Mouse (Mus musculus) spleen, adult 2 months (tissue): Measurements from ENCODE around the gene Pdf. TPM values are rescaled to one million over a fixed set of nuclear protein-coding genes. Genes with fewer than 3 reads are reported as not detected.

Experiments used
- DNase-seq, 2 experiments: peaks; one replicate each; pipeline versions ENCODE4 v3.0.0 to v3.0.0-alpha.2; 2012 to 2021; ENCODE audit warnings: low spot score in 2 of 2, low read depth in 1 of 2
- H3K27ac ChIP-seq: fragments of 200-500 bp; 2 replicates; pipeline ENCODE4 v1.5.1; 2012; ENCODE audit warnings: low read length, inconsistent platforms; ENCODE audit not compliant: insufficient read depth
- H3K27me3 ChIP-seq: fragments of 200-500 bp; 2 replicates; pipeline ENCODE4 v1.6.1; 2012; ENCODE audit warnings: mild to moderate bottlenecking, moderate library complexity, low read length, inconsistent platforms; ENCODE audit not compliant: control insufficient read depth, insufficient read depth
- H3K36me3 ChIP-seq: fragments of 200-500 bp; 2 replicates; pipeline ENCODE4 v1.6.1; 2012; ENCODE audit warnings: mild to moderate bottlenecking, low read length, inconsistent platforms; ENCODE audit not compliant: control insufficient read depth, insufficient read depth
- H3K4me1 ChIP-seq: fragments of 200-500 bp; 2 replicates; pipeline ENCODE4 v1.6.1; 2011; ENCODE audit warnings: inconsistent platforms; ENCODE audit not compliant: control insufficient read depth, insufficient read depth, insufficient read length
- H3K4me3 ChIP-seq: fragments of 200-500 bp; 2 replicates; pipeline ENCODE4 v1.5.1; 2011; ENCODE audit warnings: mild to moderate bottlenecking, inconsistent platforms; ENCODE audit not compliant: insufficient read depth, insufficient read length; ENCODE audit errors: extremely low read depth
- CTCF ChIP-seq: fragments of 200-500 bp; IDR thresholded peaks from 2 replicates; pipeline ENCODE4 v1.5.1; 2011; ENCODE audit warnings: mild to moderate bottlenecking, inconsistent platforms; ENCODE audit not compliant: insufficient read depth, insufficient read length, insufficient replicate concordance; ENCODE audit errors: extremely low read depth
- POLR2A ChIP-seq: fragments of 200-500 bp; IDR thresholded peaks from 2 replicates; pipeline ENCODE4 v1.6.1; 2011; ENCODE audit warnings: low read depth, low read length, inconsistent platforms
- WGBS: fragments of 180-500 bp; shearing (Covaris S2); methylation state at CpG from one replicate; pipeline ENCODE4 v1.1.7; 2018; 5-methylcytosine and 5-hydroxymethylcytosine counted together
- polyA plus RNA-seq: library from polyadenylated mRNA; depleted of rRNA; stranded (reverse); fragments of >200 nt; gene quantifications from 2 replicates; pipeline ENCODE4 v1.2.3, GENCODE M21; 2012; rRNA removed

The Pdf gene
- polyA plus RNA-seq, result 18.0 and 42.2 TPM in 2 replicates

DNA sequence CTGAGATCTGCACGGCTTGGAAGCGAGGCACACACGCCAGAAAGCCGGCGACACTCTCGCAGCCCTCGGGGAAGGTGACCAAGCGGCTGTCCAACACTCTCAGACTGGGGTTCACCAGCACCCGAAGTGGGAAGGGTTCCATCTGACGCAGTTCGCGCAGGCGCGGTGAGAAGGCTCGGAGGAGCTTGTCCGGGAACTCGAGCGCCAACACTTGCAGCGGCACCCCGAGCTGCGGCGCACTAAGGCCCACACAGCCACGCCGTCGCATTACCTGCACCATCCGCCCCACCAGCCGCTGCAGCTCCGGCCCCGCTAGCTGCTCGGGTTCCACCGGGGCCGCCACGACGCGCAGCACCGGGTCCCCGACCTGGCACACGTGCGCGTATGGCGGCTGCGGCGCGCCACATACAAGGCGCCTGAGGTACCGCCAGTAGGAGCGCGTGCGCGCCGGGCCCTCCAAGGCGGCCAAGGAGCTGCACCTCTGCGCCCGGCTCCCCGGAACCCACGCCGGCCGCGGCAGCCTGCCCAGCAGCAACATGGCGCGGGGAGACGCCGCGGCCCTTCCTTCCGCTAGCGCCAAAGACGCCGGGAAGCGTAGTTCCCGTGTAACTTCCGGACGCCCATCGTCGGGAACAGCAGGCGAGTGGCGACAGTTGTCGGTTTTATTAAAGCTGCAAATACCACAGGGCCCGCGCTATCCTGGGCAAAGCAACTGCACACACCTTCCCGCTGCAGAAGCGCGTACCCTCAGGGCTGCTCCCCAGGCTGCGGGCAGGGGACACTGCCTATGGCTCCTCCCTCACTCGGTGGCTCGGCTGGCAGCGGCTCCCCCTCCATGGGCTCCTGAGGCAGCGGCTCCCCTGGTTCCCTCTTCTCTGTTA lies at the start of gene Pdf:
Gene Pdf (minus strand): TSS at position 554 of the 881 bp plus-strand sequence.
- under 1% methylated on average over 80 of the region's 87 CpGs for WGBS
- H3K36me3 ChIP-seq, result peaks cover 47% of the 10 kb centered on the region
- TF ChIP-seq POLR2A (peak; percentile 29; the same call in 1 of the 2 replicates), CTCF (no peak)

DNA sequence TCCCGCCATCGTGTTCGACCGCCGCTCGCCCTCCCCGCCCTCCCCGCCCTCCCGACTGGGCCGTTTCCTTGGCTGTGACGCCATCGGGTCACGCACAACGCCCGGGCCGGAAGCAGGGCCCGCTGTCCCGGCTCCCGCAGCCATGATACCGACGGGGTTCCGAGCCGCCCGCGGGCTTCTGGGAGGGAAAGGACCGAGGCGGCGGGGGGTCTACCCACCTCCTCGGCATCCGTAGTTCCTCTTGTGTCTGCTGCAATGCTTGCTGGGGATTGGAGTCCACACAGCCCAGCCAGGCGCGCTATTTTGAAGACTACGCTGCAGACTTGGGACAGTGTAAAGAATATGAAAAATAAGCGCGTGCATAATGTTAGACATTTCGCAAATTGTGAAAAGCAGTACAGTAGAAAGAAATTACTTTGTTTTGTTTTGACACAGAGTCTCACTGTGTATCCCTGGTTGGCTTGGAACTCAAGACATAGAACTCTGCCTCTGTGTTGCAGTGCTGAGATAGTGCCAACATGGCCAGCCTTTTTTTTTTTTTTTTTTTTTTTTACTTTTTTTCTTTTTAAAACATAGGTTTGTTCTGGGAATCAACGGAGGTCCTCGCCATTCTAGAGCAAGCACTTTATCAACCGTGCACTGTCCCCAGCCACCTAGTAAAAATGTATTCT lies 48.1 kb upstream of the Pdf start, which contains the start of gene Terf2:
Gene Terf2 (minus strand): TSS at position 182 of the 671 bp plus-strand sequence.
- H3K27ac ChIP-seq, result peak within 1 kb of the TSS; percentile 96
- TF ChIP-seq POLR2A, result no peak; the same call in 1 of the 2 replicates
- H3K4me1 ChIP-seq, result no peaks in the 10 kb centered on the region; the same call in 1 of the 2 replicates
- H3K4me3 ChIP-seq, result peak within 1 kb of the TSS; percentile 95
- DNase-seq, result peak; percentile 83 to 91
- no peaks in the 10 kb centered on the region for H3K27me3 ChIP-seq
- H3K36me3 ChIP-seq, result peaks cover 9% of the 10 kb centered on the region
- 3% methylated on average over 38 of the region's 39 CpGs for WGBS

More for the DNA sequence above, at the start of gene Pdf:
- H3K4me3 ChIP-seq, result peak within 1 kb of the TSS; percentile 66
- peaks cover 4% of the 10 kb centered on the region; the same call in 1 of the 2 replicates for H3K4me1 ChIP-seq
- H3K27me3 ChIP-seq, result no peaks in the 10 kb centered on the region
- peak in 1 of 2 experiments; percentile 78 for DNase-seq
- H3K27ac ChIP-seq, result peak within 1 kb of the TSS; percentile 84

DNA sequence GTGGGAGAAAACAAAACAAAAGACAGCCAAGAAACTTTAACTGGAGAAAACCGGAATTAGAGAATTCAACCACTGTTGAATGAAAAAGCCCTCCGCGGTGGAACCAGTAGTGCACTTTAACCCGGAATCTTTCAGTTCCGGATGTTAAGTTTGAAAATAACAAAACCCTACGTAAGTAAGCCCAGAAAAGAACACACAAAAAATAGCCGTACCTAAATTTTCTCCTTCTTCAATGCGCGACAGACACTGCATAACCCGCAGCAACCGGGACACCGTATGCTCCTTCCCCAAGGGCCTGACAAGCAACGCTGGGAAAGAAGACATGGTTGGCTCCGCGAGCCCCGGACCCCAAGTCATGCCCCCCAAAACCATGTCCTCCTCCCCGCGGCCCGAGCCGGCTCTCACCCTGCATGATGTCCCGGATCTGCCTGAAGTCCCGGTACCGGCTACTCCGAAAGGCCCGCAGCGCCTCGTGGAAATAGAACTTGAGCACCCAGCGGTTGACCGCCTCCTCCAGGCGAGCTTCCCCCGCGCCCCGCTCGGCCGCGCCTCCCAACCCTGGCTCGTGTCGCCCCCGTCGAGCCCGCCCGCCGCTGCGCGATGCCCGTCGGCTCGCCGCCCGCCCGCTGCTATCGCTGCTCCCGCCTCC lies 47.4 kb upstream of the Pdf start:
- Histone ChIP-seq H3K27ac (peak overlapping the region; percentile 96), H3K27me3 (no peaks in the 10 kb centered on the region), H3K4me3 (peak overlapping the region; percentile 95), H3K36me3 (peaks cover 12% of the 10 kb centered on the region), H3K4me1 (no peaks in the 10 kb centered on the region; the same call in 1 of the 2 replicates)
- DNase-seq, result peak in 1 of 2 experiments; percentile 32
- TF ChIP-seq POLR2A (no peak), CTCF (no peak)
- under 1% methylated on average over 46 of the region's 53 CpGs for WGBS

DNA sequence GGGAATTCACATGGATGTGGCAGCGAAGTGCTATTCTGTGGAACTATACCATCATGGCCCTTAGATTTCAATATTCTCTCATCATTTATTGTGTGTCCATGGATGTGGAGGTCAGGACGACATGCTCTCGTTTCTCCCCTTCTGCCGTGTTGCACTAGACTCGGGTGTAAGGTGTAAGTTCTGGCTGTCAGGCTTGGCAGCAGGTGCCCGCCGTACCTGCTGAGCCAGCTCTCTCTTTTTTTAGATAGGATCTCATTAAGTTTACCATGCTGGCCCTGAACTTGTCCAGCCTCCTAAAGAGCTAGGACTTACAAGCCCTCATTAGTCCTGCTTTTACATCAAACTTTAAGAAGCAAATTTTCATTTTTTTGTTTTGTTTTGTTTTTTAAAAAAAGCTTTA lies 42.1 kb upstream of the Pdf start:
- no peaks in the 10 kb centered on the region for H3K27me3 ChIP-seq
- H3K36me3 ChIP-seq, result peaks cover 16% of the 10 kb centered on the region
- no peak for DNase-seq
- no peak overlapping the region for H3K4me3 ChIP-seq
- TF ChIP-seq POLR2A, result no peak
- TF ChIP-seq CTCF, result no peak
- WGBS, result 94% methylated on average over 7 of the region's 7 CpGs
- no peak overlapping the region for H3K27ac ChIP-seq
- no peaks in the 10 kb centered on the region; the same call in 1 of the 2 replicates for H3K4me1 ChIP-seq

DNA sequence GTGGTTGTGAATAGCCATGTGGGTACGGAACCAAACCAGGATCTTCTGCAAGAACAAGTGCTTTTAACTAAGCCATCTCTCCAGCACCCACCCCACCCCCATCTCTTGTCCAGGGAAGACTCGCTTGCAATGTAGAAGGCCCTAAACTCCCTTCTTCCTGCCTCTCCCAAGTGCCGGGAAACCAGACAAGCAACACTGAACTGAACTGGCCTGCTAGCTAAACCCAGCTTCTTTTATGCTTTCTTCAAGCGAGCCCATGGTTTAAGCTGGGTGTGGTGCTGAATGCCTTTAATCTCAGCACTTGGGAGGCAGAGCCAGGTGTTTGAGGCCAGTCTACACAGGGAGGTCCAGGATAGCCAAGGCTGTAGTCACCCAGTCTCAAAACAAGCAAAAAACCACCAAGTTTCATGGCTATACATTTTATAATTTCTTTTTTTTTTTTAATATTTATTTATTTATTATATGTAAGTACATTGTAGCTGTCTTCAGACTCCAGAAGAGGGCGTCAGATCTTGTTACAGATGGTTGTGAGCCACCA lies 40.2 kb upstream of the Pdf start:
- Histone ChIP-seq H3K4me1 (no peaks in the 10 kb centered on the region), H3K27ac (no peak overlapping the region), H3K27me3 (no peaks in the 10 kb centered on the region), H3K4me3 (no peak overlapping the region), H3K36me3 (peaks cover 12% of the 10 kb centered on the region)
- DNase-seq, result no peak
- WGBS, result 96% methylated on average over 5 of the region's 5 CpGs
- no peak for TF ChIP-seq CTCF

DNA sequence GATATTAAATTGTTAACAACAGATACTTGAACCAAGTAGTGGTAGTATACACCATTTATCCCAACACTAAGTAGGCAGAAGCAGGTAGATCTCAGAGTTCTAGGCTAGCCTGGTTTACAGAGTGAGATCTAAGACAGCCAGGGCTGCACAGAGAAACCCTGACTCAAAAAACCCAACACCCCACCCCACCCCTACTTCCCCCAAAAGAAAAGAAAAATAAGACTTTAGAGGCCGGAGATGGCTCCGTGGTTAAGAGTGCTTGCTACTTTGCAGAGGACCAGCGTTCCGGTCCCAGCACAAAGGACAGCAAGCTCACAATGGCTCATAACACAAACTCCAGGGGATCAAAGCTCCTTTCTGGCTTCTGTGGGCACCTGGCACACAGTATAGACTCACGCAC lies 37.6 kb upstream of the Pdf start:
- 97% methylated on average over 5 of the region's 5 CpGs for WGBS

More for the DNA sequence above, 37.6 kb upstream of the Pdf start:
- H3K27me3 ChIP-seq, result no peaks in the 10 kb centered on the region
- no peak overlapping the region for H3K4me3 ChIP-seq
- no peak for DNase-seq
- H3K27ac ChIP-seq, result no peak overlapping the region
- H3K4me1 ChIP-seq, result no peaks in the 10 kb centered on the region
- H3K36me3 ChIP-seq, result peaks cover 11% of the 10 kb centered on the region
- TF ChIP-seq CTCF (no peak), POLR2A (no peak)
